Mouse (Mus musculus) liver, embryonic 12.5 days (tissue): ENCODE measurements at regions not wholly inside any gene's neighbourhood (a gene's known extent, or its start where the extent isn't known, plus 50 kb on each side); places are given as distances from the start of the nearest gene placed in this dataset.

ENCODE experiments used
- ATAC-seq: fragments of 200-750 bp; cut with Nextera tagmentation; 2 replicates; pipeline ENCODE4 v1.8.0; 2017; ENCODE audit warnings: moderate number of reproducible peaks, mild to moderate bottlenecking, moderate library complexity
- H3K27ac ChIP-seq: fragments of 300-500 bp; sonication (generic); 2 replicates; pipeline ENCODE4 v1.5.1; 2016; ENCODE audit warnings: mild to moderate bottlenecking
- H3K27me3 ChIP-seq: fragments of 300-500 bp; sonication (generic); replicated peaks from 2 replicates; pipeline ENCODE4 v1.6.1; 2016; ENCODE audit warnings: mild to moderate bottlenecking, moderate library complexity
- H3K36me3 ChIP-seq: fragments of 300-500 bp; sonication (generic); 2 replicates; pipeline ENCODE4 v1.6.1; 2016; ENCODE audit warnings: mild to moderate bottlenecking, moderate library complexity
- H3K4me1 ChIP-seq: fragments of 300-500 bp; sonication (generic); 2 replicates; pipeline ENCODE4 v1.6.1; 2016
- H3K4me2 ChIP-seq: fragments of 300-500 bp; sonication (generic); 2 replicates; pipeline ENCODE4 v1.6.1; 2016; ENCODE audit warnings: mild to moderate bottlenecking, moderate library complexity
- H3K4me3 ChIP-seq: fragments of 300-500 bp; sonication (generic); 2 replicates; pipeline ENCODE4 v1.5.1; 2016; ENCODE audit warnings: mild to moderate bottlenecking, moderate library complexity
- H3K9ac ChIP-seq: fragments of 300-500 bp; sonication (generic); 2 replicates; pipeline ENCODE4 v1.6.1; 2016; ENCODE audit warnings: mild to moderate bottlenecking, moderate library complexity
- H3K9me3 ChIP-seq: fragments of 300-500 bp; sonication (generic); replicated peaks from 2 replicates; pipeline ENCODE4 v1.6.1; 2016; ENCODE audit warnings: mild to moderate bottlenecking, moderate library complexity
- WGBS: fragments of 180-500 bp; shearing (Covaris S2); methylation state at CpG from one replicate; pipeline ENCODE4 v1.1.7; 2016; ENCODE audit not compliant: insufficient replicate concordance; 5-methylcytosine and 5-hydroxymethylcytosine counted together

DNA sequence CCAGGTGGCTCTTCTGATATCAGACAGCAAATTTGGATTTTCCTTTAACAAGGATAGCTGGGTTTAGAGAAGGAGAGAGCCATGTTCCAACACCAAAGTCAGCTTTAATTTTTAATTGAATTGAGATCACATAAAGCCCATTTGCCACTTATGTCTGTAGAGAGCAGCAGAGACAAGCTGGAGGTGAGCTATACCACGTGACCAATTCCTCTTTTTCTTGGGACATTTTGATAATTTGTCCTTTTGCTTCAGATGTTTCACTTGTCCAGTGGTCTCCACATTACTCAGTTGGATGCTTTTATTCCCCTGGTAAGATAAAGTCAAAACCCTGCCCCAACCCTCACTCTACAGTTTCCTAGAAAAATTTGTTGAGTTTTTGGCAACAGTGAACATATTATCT is 248.6 kb upstream of the Ndst4 start:
- Histone ChIP-seq H3K4me2 (no peak overlapping the region), H3K9ac (no peak overlapping the region), H3K27ac (no peak overlapping the region), H3K4me3 (no peak overlapping the region), H3K36me3 (no peaks in the 10 kb centered on the region), H3K9me3 (no peaks in the 10 kb centered on the region), H3K27me3 (no peaks in the 10 kb centered on the region), H3K4me1 (no peaks in the 10 kb centered on the region)
- no peak for ATAC-seq
- 32% methylated on average over 1 of the region's 1 CpGs for WGBS

DNA sequence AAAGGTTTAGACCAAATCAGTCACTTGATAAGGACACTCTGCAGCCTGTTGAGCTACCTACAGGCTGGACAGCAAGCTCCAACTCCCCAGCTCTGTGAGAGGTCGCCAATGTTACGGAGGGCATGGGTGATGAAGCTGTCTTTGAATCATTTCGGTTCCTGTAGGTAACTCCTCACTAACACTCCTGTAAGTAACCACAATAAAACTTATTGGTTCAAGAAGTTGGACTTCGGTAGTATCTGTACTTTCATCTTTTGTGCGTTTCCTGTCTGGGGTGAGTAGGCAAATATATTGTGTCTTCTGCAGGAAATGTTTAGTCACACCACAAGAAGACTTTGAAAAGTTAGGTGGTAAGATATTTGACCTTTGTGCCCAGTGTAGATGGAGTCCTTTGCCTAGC is 244.1 kb upstream of the Ndst4 start:
- WGBS, result 43% methylated on average over 5 of the region's 5 CpGs
- peak; percentile 27; the same call in 1 of the 2 replicates for ATAC-seq

DNA sequence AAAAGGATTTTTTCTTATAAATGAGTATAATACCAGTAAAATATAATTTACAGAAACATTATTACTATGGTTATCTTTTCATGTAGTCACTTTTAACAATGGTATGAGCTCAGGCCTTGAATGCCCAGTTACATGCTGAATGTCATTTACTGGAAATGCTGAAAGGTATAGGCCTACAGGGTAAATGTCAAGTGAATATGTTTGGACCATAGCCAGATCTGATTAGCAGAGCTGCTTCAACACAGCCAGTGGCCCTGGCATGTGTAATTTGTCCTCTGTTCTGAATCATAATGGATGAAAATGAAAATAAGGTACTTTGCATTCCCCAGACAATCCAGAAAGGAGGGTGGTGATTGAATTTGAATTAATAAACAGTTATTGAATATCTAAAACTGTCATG is 213.3 kb upstream of the Ndst4 start:
- no peaks in the 10 kb centered on the region for H3K36me3 ChIP-seq
- no peak overlapping the region for H3K27ac ChIP-seq
- no peaks in the 10 kb centered on the region for H3K4me1 ChIP-seq
- no peak for ATAC-seq
- no peaks in the 10 kb centered on the region for H3K27me3 ChIP-seq
- no peak overlapping the region for H3K4me2 ChIP-seq
- no peak overlapping the region for H3K9ac ChIP-seq
- H3K9me3 ChIP-seq, result no peaks in the 10 kb centered on the region
- H3K4me3 ChIP-seq, result no peak overlapping the region

More for the DNA sequence above, 244.1 kb upstream of the Ndst4 start:
- no peaks in the 10 kb centered on the region for H3K9me3 ChIP-seq
- H3K27me3 ChIP-seq, result no peaks in the 10 kb centered on the region
- no peaks in the 10 kb centered on the region for H3K36me3 ChIP-seq
- H3K9ac ChIP-seq, result no peak overlapping the region
- H3K4me3 ChIP-seq, result no peak overlapping the region
- no peaks in the 10 kb centered on the region for H3K4me1 ChIP-seq
- H3K4me2 ChIP-seq, result no peak overlapping the region
- no peak overlapping the region for H3K27ac ChIP-seq

DNA sequence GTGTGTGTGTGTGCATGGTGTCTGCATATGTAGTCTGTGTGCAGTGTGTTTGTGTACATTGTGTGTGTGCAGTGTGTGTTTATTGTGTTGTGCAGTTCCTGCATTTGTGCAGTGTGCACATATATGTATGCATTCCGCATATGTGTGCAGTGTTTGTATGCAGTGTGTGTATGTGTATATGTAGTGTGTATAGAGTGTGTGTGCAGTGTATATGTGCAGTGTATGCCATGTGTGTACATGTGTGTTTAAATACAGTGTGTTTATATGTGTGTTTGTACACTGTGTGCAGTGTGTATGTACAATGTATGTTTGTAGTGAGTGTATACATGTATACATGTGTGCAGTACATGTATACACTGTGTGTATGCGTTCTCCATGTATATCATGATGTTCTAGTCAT is 183.0 kb upstream of the Ndst4 start:
- no peaks in the 10 kb centered on the region for H3K4me1 ChIP-seq
- no peaks in the 10 kb centered on the region for H3K27me3 ChIP-seq
- ATAC-seq, result peak; percentile 42; the same call in 1 of the 2 replicates
- no peaks in the 10 kb centered on the region for H3K9me3 ChIP-seq
- no peak overlapping the region for H3K27ac ChIP-seq
- no peak overlapping the region for H3K4me3 ChIP-seq
- WGBS, result 71% methylated on average over 2 of the region's 2 CpGs
- no peak overlapping the region for H3K4me2 ChIP-seq
- H3K9ac ChIP-seq, result no peak overlapping the region
- H3K36me3 ChIP-seq, result no peaks in the 10 kb centered on the region

DNA sequence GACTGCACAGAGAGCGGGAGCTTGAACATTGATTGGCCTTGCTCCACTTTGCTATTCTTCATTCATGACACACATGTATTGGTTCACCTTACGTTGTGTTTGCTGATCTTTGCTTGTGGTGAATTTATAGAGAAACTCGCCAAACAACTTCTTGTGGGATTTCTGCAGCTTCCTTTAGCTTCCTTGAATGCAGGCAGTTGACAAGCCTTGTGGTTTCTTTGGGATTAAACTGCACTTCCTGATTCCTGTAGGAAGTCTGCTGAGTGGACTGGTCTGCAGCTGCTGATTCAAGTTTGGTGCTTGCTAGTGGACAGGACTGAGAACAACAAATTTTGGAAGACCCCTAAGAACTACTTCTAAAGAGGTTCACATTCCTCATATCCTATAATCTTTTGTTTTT is 152.8 kb upstream of the Ndst4 start:
- Histone ChIP-seq H3K9me3 (no peaks in the 10 kb centered on the region), H3K36me3 (no peaks in the 10 kb centered on the region), H3K4me1 (no peaks in the 10 kb centered on the region), H3K27me3 (no peaks in the 10 kb centered on the region), H3K4me3 (no peak overlapping the region), H3K4me2 (no peak overlapping the region), H3K27ac (no peak overlapping the region), H3K9ac (no peak overlapping the region)
- no peak for ATAC-seq
- WGBS, result 56% methylated on average over 3 of the region's 3 CpGs

DNA sequence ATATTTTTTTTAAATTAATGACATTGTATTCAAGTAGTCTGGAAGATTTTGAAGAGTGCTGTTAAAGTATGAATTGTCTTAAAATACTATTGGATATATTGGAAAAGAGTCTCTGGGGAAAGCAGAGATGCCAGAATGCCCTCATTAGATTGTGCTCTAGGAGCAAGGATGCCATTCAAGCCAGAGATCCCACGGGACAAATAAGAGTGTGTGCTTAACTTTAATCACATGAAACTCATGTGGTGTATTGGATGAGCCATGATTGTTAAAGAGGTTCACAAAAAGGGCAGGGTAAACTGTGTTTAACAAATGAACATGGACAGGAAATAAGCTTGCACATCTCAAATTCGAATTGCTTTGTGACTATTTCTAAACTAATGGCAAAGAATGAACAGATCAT is 143.0 kb upstream of the Ndst4 start:
- Histone ChIP-seq H3K4me1 (no peaks in the 10 kb centered on the region), H3K27ac (no peak overlapping the region), H3K4me2 (no peak overlapping the region), H3K36me3 (no peaks in the 10 kb centered on the region), H3K9ac (no peak overlapping the region), H3K9me3 (no peaks in the 10 kb centered on the region), H3K27me3 (no peaks in the 10 kb centered on the region), H3K4me3 (no peak overlapping the region)
- no peak for ATAC-seq
- 60% methylated on average over 2 of the region's 2 CpGs for WGBS

- Histone ChIP-seq H3K4me2 (peak overlapping the region; percentile 62), H3K4me1 (peaks cover 21% of the 10 kb centered on the region), H3K36me3 (no peaks in the 10 kb centered on the region), H3K27me3 (no peaks in the 10 kb centered on the region), H3K9me3 (no peaks in the 10 kb centered on the region), H3K9ac (peak overlapping the region; percentile 39; the same call in 1 of the 2 replicates), H3K4me3 (0 out of 2 replicates have a peak overlapping the region, but pooled peaks have one; percentile 23), H3K27ac (peak overlapping the region; percentile 91)
- WGBS, result 15% methylated on average over 5 of the region's 5 CpGs
- peak; percentile 99 for ATAC-seq
Measured at GRCm38 (mm10) chr3:125270695-125271094, 133.2 kb upstream of the Ndst4 start.

DNA sequence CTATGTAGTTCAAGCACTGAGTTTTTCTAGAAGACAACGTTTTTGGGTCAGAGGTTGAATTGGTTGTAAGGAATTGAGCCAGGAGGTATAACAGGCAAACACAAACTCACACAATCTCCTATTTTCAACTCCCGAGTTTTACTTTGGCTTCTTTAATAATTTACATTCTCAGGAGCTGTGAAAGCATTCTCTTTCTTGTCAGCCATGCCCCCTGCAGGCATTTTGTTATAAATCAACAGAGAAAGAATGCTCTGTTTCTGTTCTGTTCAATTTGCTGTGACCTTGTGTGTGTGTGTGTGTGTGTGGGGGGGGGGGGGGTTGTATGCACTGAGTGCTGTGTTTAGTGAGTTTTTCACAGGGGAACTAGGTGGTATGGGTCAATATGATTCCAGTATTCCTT is 132.7 kb upstream of the Ndst4 start:
- Histone ChIP-seq H3K9me3 (no peaks in the 10 kb centered on the region), H3K27me3 (no peaks in the 10 kb centered on the region), H3K4me1 (peaks cover 21% of the 10 kb centered on the region), H3K27ac (peak overlapping the region; percentile 91), H3K4me2 (peak overlapping the region; percentile 62), H3K36me3 (no peaks in the 10 kb centered on the region), H3K9ac (peak overlapping the region; percentile 39; the same call in 1 of the 2 replicates), H3K4me3 (0 out of 2 replicates have a peak overlapping the region, but pooled peaks have one; percentile 23)
- ATAC-seq, result peak; percentile 38; the same call in 1 of the 2 replicates
- WGBS, result 3% methylated on average over 2 of the region's 2 CpGs

DNA sequence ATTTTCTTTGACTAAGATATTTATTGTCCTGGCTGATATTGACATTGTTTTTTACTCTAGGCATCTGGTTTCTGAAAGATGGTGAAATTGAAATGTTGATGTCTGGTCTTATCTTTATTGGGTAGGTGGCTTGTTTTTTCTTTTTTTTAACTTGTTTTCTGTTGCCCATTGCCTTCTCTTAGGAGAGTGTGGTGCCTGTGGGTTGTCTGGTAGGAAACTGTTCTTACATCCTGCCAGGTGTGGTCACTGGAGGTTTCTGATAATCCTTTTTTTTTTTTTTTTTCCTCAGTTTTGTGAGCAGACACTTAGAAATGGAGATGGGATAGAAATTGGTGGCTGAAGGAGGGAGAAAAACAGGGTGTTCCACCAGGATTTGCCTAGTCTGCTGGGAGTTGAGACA is 125.3 kb upstream of the Ndst4 start:
- no peaks in the 10 kb centered on the region for H3K36me3 ChIP-seq
- H3K27me3 ChIP-seq, result no peaks in the 10 kb centered on the region
- H3K4me3 ChIP-seq, result no peak overlapping the region
- no peaks in the 10 kb centered on the region for H3K9me3 ChIP-seq
- ATAC-seq, result peak; percentile 66
- H3K27ac ChIP-seq, result peak overlapping the region; percentile 75
- H3K9ac ChIP-seq, result peak overlapping the region; percentile 35; the same call in 1 of the 2 replicates
- peaks cover 17% of the 10 kb centered on the region for H3K4me1 ChIP-seq
- H3K4me2 ChIP-seq, result 0 out of 2 replicates have a peak overlapping the region, but pooled peaks have one; percentile 2

GRCm38 (mm10) chr3:125279007-125279406 is 124.9 kb upstream of the Ndst4 start:
- Histone ChIP-seq H3K9ac (peak overlapping the region; percentile 35; the same call in 1 of the 2 replicates), H3K27me3 (no peaks in the 10 kb centered on the region), H3K4me1 (peaks cover 17% of the 10 kb centered on the region), H3K4me3 (no peak overlapping the region), H3K36me3 (no peaks in the 10 kb centered on the region), H3K27ac (peak overlapping the region; percentile 75), H3K4me2 (0 out of 2 replicates have a peak overlapping the region, but pooled peaks have one; percentile 2), H3K9me3 (no peaks in the 10 kb centered on the region)
- 81% methylated on average over 2 of the region's 2 CpGs for WGBS
- ATAC-seq, result peak; percentile 63

GRCm38 (mm10) chr3:125279610-125280009 is 124.3 kb upstream of the Ndst4 start:
- H3K27me3 ChIP-seq, result no peaks in the 10 kb centered on the region
- H3K4me3 ChIP-seq, result no peak overlapping the region
- H3K36me3 ChIP-seq, result no peaks in the 10 kb centered on the region
- no peak overlapping the region for H3K9ac ChIP-seq
- no peaks in the 10 kb centered on the region for H3K9me3 ChIP-seq
- 0 out of 2 replicates have a peak overlapping the region, but pooled peaks have one; percentile 10 for H3K4me2 ChIP-seq
- H3K27ac ChIP-seq, result peak overlapping the region; percentile 62; the same call in 1 of the 2 replicates
- H3K4me1 ChIP-seq, result peaks cover 20% of the 10 kb centered on the region
- peak; percentile 93 for ATAC-seq

GRCm38 (mm10) chr3:125288598-125288997 is 115.3 kb upstream of the Ndst4 start:
- H3K27me3 ChIP-seq, result no peaks in the 10 kb centered on the region
- H3K9ac ChIP-seq, result no peak overlapping the region
- no peak overlapping the region for H3K4me2 ChIP-seq
- no peak overlapping the region for H3K4me3 ChIP-seq
- WGBS, result 74% methylated on average over 1 of the region's 1 CpGs
- no peaks in the 10 kb centered on the region for H3K36me3 ChIP-seq
- no peak overlapping the region for H3K27ac ChIP-seq
- no peak for ATAC-seq
- H3K4me1 ChIP-seq, result peaks cover 5% of the 10 kb centered on the region
- H3K9me3 ChIP-seq, result no peaks in the 10 kb centered on the region

DNA sequence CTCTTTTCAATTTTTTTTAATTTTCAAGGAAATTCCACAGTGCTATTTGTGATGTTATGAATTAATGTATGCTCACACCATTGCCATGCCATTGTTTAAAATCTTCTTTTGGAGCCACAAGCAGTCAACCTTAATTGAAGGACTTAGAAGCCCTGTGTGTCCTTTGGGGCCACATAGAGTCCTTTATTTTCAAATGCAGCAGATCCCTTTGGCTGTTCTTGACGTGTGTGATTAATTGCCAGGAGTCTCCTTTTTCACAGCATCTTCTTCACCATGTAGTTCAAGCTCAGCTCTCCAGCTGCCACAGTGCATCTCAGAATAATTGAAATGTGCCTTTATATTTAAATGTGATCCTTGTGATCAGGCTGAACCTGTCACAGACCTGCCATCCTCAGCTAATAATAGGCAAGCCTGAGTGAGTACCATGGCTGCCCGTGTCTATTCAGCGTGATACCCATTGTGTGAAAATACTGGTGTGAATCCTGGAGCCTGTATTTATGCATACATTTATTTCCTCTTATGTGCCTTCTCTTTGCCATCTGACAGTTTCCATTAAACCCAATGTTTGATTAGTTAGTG is 114.4 kb upstream of the Ndst4 start:
- H3K9ac ChIP-seq, result no peak overlapping the region
- no peak overlapping the region for H3K4me3 ChIP-seq
- no peaks in the 10 kb centered on the region for H3K9me3 ChIP-seq
- H3K27me3 ChIP-seq, result no peaks in the 10 kb centered on the region
- no peak for ATAC-seq
- H3K27ac ChIP-seq, result no peak overlapping the region
- no peaks in the 10 kb centered on the region for H3K36me3 ChIP-seq
- H3K4me2 ChIP-seq, result no peak overlapping the region
- WGBS, result 67% methylated on average over 3 of the region's 3 CpGs
- H3K4me1 ChIP-seq, result peaks cover 4% of the 10 kb centered on the region
